Mouse (Mus musculus): ENCODE measurements at regions not wholly inside any gene's neighbourhood (a gene's known extent, or its start where the extent isn't known, plus 50 kb on each side); places are given as distances from the start of the nearest gene placed in this dataset.

DNA sequence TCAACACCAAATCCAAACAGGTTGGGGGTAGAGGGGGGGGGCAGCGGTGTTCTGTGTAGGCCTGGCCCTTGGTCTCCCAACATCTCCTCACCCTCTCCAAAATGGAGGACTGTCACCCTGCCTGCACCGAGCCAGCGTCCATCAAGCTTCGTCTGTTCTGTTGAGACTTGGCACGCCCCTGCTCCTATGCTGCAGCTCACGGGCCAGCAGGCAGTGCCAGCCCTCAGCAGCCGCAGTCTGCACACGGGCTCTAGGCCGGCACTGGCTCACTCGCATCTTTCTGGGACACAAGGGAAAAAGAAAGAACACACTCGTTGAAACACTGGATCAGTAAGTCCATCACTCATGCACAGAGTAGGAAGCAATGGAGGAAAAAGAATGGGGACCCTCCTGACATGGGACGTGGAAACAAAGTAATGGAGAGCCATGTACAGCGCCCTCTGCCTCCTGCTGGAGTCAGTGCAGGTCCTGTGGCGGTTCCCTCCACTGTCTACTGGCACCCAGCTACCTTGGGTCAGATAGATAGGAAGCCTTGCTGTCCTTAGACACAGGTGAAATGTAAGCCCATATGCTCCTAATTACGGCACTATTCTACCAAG, 109.0 kb upstream of the 1700016C15Rik start:
- DNase-seq = no peak

DNA sequence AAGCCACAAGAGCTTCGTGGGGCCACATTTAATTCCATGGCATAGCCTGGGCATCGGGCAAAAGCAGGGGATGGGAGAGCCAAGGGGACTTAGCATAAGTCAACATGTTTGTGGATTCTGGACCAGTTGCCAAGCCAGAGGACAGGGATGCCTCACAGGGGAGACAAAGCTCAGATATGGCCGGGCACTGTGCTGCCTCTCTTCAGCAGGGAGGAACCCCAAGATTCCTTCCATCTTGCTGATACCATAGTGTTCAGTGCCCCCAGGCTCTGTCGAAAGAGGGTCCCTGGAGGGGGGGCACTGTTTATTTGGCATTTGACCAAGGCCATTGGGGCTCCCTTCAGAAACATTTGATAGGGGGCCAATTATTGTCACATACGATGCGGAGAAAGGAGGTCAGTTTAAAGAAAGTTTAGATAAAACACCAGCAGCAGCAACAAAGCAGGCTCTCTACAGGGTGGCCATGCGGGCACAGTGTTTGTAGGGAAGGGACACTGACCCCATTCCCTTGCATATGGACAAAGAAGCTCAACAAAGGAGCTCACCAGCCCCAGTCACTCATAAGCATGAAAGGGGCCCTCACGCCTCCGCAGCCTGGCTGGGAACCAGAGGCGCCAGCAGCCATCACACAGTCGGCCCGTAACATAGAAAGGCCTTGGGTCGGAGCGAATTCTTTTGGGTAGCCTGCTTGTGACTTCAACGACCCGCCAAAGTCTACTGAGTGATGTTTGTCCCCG, 107.6 kb upstream of the 1700016C15Rik start:
- DNase-seq = no peak

DNA sequence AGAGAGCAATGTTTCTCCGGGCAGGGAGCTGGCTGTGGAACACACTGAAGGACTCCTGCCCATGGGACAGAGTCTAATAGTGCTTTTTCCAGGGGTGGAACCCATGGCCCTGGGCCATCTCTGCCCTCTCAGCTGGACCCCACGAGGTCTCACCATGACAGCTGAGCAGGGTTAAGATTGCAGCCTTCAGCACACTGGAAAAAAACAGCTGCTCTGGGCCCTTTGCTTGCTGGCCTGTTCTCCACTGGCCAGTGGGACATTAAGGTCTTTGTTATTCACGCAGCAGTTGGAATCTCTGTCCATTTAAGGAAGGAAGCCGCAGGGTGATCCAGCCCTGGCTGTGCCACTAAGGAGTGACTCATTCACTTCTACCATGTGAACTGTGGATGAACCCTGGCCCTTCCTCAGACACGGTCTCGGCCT, 106.3 kb upstream of the 1700016C15Rik start:
- no peak for DNase-seq

DNA sequence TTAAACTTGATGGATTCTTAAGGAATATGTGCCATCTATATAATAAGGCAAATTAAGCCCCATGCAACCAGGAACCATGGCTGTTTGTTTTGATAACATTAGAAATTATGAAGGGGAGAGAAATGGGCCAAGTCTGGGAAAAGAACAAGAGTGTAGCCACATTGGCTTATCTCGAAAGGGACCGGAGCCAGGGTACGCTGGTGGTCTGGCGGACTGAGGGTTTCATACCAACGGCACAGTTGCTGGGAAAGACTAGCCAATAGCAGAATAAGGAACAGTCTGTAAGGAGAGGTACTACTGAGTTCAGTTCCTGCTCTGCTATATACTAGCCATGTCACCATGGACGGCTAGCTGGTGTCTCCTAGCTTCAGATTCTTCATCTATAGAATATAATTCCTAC, 105.9 kb upstream of the 1700016C15Rik start:
- no peak for DNase-seq

DNA sequence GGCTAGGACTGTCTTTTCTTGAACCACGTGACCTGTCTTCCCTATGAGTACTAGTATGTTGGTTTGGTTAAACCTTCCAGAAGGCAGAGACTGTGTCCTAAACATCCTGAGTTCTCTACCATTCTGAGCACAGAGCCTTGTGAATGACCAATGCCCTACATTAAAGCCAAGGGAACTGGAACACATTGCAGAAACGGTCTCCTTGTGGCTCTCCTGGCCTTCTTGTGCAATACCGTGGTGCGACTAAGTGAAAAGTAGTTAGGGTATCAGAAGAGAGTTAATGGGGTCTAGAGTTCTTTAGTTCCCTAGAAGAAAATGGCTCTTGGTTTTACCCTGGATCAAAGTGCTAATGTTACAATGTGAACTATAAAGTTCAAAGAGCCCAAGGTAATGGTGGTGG, 101.8 kb upstream of the 1700016C15Rik start:
- DNase-seq = no peak

DNA sequence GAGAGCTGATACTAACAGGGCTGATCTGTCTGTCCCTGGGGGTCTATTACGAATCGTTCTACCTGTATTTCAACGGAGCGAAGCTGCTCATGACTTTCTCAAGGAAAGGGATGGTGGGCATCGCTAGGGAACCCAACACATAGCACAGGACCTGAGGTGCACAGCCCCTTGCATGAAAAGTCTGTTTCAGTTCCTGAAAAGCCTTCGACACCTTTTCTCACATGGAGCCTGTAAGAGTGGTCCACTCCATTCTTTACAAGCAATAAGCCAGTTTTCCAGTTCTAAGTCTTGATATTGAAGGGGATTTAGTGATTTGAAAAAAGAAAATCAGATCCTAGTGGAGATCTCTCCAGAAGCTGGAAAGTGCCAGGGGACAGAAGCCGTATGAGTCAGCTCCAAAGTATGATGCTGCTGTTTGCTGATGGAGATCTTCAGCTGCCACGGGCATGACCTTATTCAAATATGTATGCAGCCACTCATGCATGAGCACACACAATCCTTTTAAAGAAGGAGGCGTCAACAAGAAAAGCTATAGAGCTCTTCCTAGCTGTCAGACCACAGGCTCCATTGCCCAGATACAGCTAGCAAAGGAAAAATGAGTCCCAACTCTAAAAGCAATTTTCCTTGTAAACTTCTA, 95.5 kb upstream of the 1700016C15Rik start:
- no peak for DNase-seq

DNA sequence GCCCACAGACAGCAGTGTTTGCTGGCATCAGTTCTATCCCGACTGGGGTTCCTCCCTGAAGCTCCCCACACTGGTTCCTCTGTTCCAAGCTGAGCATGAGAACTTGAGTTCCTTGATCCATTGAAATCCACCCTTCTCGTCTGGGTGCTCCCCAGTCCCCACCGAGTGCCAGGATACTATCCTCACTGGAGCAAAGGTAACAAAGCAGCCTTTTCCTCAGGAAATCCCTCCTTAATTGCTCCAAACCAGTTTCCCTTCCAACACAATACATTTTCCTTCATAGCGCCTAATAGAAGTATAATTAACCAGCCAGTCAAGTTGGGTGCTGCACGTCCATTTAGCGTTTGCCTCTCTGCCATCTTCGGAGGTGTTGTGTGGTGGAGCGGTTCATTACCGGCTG, 92.6 kb upstream of the 1700016C15Rik start:
- DNase-seq = no peak

DNA sequence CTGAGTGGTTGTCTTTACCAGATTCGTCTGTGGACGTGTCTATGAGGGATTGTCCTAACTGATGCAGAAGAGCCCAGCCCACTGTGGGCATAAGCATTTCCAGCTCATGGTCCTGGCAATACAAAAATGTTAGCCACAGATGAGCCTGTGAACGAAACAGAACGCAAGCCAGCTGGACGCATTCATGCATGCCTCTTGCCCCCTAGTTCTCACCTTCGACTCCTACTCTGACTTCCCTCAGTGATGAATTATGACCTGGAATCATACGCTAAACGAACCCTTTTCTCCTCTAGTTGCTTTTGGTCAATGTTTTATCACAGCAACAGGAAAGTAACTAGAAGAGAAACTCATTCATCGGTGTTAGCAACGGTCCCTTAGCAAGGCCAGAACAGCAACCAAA, 91.2 kb upstream of the 1700016C15Rik start:
- DNase-seq = no peak

DNA sequence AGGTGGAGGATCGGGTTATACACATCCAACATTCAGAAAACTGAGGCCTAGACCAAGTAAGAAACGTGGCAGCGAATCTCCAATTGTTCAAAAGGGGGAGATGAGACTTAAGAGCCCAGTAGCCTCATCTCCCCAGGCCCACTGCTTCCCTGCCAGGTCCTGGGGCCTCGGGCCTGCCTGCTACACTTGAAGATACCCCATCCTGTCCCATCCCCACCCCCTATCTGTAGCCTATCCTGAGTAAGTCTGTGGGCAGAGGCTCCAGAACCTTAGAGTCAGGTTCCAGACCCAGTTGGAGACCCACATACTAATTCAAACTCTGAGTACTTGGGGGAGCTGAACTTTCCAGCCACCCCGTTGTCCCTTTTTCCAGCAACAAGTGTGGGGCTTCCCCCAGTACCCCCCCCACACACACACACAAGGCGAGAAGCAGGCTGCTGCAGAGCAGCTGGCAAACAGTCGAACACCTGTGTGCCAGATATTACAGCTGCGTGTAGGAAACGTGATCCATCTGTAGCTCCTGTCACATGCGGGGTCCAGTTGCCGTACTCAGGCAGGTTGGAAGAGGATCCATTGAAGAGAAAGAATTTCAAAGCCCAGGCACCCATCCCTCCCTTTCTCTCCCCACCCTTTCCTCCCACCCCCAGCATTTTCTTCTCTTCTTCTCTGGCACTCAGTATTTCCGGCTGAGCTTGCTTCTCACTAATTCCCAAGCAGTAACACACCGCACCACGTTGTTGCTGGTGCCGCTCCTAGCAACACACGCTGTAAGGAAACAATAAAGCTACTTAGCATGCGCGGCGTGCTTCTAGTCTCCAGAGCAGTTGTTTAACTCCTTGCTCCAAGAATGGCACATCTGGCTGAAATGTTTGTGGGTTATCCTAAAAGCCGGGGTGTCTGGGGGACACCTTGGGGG, 89.4 kb upstream of the 1700016C15Rik start:
- DNase-seq = no peak

DNA sequence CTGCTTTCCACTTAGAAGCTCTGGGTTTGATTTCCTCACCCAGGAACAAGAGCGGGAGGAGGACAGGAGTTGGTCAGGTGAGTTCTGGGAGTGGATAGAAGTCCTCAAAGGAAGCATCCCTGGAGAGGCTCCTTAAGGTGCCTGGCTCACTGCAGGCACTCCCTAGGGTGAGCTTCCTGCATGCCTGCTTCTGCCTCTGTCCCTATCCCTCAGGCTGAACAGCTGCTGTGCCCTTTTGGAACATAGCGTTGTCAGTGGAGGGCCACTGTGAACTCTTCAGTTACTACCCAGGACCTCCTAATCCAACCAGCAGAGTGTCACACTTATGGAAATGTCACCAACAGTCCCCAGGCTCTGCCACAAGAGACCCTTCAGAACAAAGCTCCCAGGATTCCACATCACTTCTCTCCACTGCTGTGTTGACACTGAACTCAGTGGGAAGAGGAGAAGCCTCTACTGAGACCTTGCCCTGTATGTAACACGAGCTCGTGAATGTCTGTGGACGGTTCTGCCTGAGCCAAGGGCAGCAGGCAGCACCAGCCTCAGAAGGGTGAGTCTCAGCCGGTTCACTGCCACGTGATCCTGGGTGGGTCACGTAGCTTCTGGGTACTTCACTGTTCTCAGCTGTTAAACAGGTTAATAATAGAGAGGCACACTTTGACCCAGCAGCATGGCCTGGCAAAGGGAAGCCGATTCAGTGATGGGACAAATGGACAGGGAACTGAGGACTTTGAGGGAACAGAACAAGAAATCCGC, 86.7 kb upstream of the 1700016C15Rik start:
- no peak for DNase-seq

DNA sequence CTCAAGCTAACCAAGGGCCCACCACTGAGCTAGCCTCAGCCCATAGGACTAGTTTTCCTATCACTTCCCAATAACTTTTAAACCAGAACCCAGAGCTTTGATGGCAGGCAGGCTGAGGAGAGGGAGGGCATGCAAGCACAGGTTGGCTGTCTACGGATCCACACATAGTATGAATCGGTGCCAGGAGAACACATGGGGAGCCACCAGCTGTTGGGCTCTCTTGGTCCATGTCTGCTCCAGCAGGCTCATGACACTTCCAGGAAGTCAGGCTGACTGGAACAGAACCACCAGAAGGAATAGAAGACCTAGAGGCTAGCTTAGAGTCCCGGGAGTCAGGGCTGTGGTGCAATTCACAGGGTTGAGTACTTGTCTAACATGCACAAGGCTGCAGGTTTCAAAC, 86.0 kb upstream of the 1700016C15Rik start:
- DNase-seq = no peak

DNA sequence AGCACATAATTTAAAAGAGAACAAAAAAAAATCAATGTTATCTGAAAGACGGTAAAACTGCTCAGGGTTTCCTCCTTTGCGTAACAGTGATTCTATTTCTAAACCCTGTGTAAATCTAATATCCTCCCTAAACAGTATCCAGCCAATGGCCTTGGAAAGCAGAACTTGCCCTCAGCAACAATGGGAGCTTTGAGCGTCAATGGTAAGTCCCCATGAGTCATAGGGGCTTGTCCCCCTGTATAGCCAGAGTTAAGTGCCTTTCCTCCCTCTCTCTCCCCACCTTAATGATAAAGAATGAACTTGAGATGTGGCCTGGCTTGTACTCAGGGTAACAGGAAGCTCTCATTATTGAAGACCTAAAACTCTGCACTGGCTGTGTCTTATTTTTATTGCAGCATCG, 85.4 kb upstream of the 1700016C15Rik start:
- DNase-seq = no peak

DNA sequence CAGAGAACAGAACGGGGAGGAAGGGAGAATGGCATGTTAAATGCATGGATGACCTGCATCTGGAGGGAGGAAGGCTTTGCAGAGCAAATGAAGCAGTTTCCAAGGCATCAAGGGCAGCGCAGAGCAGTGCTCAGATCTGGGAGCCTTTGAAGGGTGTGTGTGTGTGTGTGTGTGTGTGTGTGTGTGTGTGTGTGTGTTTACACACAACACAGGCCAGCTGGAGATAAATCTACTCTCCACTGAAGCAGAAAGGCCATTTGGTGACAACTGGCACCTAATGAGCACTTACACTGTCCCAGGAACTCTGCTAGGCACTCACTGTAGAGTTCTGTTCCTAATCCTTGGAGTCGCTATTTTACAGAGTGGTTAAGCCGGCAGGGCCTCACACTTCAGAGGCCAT, 84.3 kb upstream of the 1700016C15Rik start:
- DNase-seq = no peak

DNA sequence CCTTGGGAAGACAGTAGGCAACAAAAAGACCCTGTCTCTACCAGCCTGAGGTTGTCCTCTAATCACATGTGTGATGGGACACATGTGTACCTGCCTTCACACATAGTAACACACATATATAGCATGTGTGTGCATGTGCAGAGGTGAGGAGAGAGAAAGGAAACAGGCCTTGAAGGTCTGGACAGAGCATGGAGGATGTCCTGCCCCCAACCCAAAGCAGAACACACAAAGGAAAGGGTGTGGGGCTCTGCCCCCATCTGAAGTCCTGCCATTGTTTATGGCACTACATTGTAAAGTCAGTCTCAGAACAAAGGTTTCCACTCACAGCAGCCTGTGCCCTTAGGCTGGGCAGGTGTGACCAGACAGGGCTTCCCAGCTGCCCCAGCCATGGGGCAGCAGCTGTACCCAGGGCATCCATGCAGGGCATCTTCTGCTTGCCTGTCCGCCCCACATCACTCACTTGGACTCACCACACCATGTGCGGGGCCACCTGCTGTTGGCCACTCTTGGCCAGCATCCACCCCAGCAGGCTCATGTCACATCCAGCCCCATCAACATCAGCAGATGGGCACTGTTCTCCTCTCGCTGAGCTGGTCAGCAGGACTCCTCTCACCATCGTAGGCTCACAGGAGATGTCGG, 83.6 kb upstream of the 1700016C15Rik start:
- no peak for DNase-seq

DNA sequence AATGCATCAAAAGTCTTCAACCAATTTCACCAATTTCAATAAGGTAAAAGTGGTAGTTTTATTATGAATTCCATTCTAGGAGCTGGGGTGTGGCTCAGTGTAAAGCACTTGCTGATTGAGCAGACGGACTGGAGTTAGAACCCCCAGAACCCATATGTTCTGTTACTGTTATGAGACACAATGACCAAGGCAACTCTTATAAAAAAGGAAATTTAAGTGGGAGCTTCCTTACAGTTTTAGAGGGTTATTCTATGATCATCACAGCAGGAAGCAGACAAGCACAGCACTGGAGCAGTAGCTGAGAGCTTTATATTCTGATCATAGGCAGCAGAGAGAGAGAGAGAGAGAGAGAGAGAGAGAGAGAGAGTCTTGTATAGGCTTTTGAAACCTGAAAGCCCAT, 81.7 kb upstream of the 1700016C15Rik start:
- no peak for DNase-seq

DNA sequence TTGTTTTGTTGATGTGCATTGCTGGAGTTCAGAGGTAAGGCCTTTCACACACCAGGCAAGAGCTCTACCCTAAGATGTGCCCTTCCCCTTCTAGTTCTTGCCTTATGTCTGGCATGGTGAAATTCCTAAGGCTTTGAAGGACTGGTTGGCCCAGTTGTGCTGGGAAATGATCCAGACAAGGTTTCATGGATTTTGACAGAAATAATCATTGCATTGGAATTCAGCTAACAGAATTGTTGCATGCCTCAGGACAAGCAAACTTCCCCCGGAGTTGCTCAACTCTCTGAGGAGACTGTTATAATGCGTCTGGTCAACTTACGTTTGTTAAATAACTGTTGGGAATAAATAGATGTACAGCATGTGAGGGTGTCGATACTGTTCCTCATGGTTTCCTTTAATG, 80.6 kb upstream of the 1700016C15Rik start:
- no peak for DNase-seq

DNA sequence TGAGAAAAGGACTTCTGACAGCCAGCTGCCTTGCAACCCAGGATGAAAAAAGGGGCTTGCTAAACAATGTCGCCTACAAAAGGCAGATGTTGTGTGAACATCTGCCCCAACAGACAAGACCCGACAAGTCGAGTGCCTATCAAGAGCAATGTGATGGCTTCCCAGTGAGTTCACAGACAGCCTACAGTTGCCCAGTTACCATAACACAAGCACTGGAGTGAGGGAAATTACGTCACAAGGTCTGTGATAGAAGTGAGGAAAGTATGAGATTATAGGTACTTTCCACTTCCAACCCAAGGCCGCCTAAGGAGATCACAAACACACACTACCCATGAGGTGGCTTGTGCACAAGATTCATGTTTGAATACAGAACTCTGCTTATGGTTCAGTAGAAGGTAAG, 78.4 kb upstream of the 1700016C15Rik start:
- no peak for DNase-seq

DNA sequence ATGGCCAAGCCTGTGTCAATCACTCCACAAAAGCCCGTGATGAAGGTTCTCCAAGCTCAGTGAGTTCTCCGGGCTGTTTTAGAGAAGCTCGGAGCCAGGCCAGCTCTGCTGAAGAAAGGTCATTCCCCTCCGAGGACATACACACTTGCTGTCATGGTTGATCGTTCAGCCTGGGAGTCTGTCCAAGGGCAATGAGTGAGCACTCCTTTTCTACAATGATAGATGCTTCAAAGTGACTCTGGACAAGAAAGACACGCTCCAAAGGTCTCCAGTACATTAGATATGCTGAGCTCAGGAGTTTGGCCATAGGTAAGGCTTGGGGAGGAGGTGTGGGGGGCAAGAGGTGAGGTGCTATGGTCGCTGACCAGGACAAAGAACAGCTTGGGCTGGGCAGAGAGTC, 66.5 kb upstream of the 1700016C15Rik start:
- no peak for DNase-seq

DNA sequence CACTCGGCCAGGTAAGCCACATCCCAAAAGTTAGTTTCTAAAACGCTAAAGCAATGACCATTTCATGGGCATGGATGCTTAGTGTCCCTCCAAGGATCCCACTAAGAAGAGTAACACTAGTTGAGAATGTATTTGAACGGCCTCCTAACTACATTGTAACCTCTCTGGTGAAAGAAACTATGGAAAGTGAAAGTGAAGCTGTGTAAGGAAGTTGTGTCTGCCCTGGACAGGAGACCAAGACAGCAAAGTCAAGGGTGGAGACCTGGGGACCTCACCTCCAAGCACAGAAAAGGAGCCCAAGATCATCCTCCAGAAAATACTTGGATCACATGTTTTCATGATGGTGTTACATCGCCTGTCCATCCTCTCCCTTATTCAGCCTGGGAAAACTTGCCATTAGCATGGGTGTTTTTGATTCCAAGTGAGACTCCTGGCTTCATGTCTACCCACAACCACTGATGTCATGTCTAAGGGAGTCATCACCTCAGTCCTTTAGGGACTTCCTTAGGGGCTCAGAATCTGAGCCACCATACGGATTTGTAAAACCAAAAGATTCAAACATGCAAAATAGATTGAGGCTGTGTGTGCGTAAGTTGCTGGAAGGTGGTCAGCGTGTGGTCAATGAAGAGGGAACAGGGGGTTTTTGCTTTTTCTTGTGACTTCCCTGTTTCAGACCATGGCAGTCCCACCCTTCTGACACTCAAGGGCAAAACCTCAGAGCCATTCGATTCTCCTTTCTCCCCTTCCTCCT, 62.4 kb upstream of the 1700016C15Rik start:
- DNase-seq = no peak

DNA sequence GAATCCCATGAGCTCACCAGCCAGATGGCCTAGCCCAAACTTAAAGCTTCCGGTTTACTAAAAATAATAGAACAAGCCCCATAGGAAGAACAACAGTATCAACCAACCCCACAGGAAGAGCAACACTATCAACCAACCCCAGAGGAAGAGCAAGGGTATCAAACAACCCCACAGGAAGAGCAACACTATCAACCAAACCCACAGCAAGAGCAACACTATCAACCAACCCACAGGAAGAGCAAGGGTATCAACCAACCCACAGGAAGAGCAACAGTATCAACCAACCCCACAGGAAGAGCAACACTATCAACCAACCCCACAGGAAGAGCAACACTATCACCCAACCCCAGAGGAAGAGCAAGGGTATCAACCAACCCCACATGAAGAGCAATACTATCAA, 59.0 kb upstream of the 1700016C15Rik start:
- no peak for DNase-seq

DNA sequence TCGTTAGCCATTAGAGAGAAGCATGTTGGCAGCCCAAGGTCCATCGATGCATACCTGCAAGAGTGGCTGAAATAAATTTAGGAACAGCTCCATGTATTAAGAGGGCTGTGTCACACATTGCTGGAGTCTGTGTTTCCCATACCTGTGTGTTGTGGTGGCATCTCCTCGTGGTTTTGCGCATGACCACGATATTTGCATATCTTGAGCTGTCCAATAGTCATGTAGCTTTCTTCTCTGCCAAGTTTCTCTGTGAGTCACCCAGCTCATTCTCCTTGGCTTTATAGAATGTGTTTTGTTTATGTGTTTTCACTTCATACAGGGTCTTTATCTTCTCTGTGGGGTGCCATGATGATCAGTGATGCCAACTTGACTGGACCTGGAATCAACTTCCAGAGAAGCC, 53.0 kb upstream of the 1700016C15Rik start:
- no peak for DNase-seq
